Mouse (Mus musculus) brain, embryonic 18.5 days (tissue): ENCODE results near the gene Dynlt1c.
A peak's percentile ranks its signal among the peaks of the same experiment; 100 is the strongest.
"Not testable (repeated sequence)": the region's sequence is repeated elsewhere in the genome, so short reads cannot be mapped to it uniquely, and the experiment has no call there.

Experiments
- DNase-seq: peaks from one replicate; pipeline ENCODE4 v3.0.0-alpha.2; 2012; ENCODE audit warnings: low read depth, low spot score

The Dynlt1c gene

DNA sequence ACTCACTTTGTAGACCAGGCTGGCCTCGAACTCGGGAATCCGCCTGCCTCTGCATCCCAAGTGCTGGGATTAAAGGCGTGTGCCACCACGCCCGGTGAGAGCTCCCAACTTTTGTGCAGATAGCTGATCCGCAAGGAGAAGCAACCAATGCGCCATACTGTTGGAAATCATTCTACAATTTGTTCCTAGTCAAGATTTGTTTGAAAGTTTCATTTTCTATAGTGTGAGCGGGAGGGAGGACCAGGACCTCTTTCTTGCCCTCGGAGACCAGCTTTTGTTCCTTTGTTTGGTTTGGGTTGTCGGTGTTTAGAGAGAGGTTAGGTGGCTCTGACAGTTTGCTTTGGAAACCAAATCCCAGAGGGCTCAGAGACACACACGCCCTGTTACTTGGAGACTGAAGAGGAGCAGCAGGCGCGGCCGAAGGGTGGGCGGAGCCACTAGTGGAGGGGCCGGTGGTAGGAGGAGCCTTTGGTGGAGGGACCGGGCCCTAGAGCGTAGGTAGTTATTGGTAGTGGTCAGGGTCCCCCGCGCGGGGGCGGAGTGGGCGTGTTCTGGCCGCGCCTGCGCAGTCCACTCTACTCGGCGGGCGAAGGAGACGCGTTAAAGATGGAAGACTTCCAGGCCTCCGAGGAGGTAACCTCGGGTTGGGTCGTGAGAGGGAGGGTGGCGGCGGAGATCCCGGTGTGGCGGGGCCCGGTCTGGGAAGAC is at the start of gene Dynlt1c:
Dynlt1c (plus strand) TSS at position 468 of the 708 bp plus-strand sequence.
- DNase-seq: peak; percentile 49

DNA sequence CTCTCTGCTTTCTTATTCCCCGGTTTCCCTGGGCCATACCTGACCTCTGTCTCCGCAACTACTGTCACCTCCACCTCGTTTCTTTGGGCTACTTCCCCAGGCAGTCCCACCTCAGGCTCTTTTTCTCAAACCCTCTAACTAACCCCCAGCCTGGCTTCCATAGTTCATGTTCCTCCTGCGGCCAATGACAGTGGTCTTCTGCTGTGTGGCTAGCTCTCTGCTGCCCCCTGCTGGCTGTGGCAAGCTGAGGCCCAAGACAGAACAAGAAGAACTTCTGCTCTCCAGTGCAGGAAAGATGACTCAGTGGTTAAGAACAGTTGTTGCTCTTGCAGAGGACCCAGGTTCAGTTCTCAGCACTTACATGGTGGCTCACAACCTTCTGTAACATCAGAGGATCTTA is 47.7 kb upstream of the Dynlt1c start:
- DNase-seq: not testable (repeated sequence)

DNA sequence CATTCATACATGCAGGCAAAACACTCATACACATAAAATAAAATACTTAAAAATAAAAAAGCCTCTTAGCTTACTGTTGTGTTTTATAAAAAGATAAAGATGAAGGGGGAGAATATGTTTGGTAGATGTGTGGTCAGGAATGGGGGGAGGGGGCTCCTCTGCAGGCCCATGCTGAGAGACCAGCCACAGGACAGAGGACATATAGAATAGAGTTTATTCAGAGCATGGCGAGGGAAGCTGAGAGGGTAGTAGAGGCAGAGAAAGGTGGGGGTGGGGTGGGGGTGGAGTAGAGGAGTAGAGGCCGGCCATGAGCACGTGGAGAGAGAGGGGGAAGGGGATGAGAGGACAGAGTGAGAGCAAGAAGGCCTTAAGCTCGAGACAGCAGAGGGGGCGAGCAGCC is 47.2 kb upstream of the Dynlt1c start:
- DNase-seq: not testable (repeated sequence)

DNA sequence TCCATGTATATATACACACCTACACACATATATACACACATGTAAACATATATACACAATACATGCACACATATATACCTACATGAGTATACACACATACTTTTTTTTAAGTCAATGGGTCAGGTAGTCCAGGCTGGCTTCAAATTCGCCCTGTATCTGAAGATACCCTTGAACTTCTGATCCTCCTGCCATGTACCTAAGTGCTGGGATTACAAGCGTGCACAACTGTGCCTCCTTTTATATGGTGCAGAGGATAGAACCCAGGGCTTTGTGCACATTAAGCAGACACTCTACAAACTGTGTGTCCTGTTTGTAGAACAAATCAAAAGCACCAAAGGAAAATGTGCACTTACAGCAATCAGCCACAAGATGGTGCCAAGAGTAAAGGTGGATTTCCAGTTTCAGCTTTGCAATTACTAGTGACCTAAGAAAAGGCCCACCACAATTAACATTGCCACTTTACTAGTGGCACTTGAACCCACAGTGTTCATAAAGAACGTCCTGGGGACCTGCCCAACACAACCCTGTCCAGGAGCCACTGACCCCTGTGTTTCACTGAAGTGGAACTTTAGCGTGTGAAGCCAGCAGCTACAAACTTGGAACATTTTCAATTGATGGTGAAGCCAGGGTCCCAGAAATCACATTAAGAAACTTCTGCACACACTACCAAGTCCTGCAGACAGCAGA is 41.9 kb upstream of the Dynlt1c start:
- DNase-seq: not testable (repeated sequence)

DNA sequence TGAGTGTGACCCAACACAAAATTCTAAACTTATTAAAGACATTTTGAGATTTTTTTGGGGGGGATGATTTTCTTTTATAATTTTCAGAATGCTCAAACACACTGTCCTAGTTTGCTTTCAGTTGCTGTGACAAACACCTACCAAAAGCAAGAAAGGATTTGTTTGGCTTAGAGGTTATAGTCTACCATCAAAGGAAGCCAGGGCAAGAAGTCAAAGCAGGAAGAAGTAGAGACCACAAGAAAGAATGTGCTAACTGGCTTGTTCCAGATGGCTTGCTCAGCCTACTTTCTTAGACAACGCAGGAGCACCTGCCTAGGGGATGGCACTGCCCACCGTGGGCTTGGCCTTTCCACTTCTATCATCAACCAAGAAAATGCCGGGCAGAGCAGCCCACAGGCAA is 36.6 kb upstream of the Dynlt1c start:
- not testable (repeated sequence) for DNase-seq

DNA sequence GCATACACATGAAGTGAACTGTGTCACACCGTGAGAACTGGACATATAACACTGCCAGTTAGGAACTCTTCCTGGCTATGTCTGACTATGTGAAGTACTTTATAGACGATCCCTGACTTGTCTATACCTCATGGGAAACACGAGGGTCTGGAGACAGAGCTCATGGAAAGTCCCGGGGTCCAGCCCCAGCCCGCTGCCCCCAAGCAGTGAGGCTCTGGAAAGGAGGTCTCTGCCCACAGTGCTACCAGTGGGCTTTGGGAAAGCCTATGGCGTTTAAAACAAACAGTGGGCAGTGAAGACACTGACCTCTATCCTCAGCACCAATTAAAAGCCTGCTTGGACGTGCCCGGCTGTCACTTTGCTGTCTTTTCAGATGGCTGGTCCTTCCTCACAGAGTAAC is 33.6 kb upstream of the Dynlt1c start:
- not testable (repeated sequence) for DNase-seq

DNA sequence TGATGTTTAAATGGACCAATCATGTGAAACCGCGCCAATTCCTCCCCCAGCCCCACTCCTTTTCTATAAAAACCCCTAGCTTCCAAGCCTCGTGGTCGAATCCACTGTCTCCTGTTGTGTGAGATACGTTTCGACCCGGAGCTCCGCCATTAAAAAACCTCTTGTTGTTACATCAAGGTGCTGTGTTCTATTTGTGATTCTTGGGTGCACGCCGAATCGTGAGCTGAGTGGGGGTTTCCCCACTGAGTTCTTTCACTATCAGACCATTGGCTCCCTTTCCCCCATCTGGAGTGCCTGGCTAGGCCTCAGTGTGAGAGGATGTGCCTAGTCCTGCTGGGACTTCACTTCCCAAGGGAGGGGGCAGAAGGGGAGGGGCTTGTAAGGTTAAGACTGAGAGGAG is 30.2 kb upstream of the Dynlt1c start:
- DNase-seq: not testable (repeated sequence)

DNA sequence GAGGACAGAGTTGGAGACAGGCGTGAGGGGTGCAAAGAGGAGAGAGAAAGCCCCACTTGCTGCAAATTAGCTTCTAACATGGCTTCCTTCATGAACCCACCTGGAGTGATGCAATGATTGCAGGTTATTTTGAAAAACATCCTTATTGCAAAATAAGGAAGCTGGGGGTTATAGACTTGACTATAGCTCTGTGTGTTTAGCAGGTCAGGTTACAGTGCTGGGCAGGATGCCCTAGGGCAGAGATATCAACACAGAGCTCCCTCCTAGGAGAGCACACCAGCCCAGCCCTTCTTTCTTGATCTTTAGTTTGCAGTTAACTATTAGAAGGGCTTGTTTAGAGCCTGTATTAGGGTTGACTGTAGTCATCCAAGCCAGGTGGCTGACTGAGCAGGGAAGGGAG is 29.3 kb upstream of the Dynlt1c start:
- not testable (repeated sequence) for DNase-seq

DNA sequence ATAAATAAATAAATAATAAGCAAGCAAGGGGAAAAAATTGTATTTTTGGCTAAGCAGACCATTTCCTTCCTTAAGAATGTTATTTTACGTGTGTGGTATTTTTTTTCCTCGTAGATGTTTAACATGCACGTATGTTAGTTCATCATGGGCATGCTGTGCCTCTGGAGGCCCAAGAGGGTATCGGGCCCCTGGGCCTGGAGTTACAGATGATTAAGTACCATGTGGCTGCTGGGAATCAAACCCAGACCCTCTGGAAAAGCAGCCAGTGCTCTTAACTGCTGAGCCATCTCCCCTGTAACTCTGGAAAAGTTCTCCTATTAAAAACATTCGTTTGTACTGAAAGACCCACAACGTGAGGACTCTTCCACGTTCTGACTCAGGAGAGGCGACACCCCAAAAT is 26.1 kb upstream of the Dynlt1c start:
- not testable (repeated sequence) for DNase-seq

DNA sequence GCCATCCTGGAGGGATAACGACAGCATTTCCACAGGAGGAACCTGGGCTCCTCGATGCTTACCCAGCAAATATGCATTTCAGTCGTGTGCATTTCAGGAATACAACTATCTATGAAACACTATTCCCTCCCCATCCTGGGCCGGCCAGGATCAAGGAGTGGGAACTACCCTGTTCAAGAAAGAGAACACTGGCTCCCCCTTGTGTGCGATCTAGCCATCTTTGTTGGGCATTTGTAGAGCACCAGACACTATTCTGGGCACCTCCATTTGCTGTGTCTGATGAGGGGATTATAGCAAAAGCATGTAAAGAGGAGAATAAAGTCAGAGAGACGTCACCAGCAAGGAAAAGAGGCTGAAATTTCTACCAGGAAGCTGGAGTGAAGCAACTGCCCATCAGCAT is 12.8 kb upstream of the Dynlt1c start:
- not testable (repeated sequence) for DNase-seq

DNA sequence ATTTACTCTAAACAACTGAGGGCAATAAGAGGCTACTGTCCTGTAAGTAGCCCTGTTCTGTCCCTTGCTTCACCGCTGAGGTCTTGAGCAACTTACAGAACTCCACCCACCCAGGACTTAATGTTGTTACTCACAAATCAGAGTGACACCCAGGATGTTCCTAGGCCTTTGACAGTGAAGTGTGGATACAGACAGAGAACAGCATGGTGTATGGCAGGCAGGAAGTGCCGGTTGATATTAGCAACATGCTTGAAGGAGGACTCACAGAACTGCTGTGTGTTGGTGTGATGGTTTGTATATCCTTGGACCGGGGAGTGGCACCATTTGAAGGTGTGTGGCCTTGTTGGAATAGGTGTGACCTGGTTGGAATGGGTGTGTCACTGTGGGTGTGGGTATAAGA is 9.4 kb upstream of the Dynlt1c start:
- not testable (repeated sequence) for DNase-seq

DNA sequence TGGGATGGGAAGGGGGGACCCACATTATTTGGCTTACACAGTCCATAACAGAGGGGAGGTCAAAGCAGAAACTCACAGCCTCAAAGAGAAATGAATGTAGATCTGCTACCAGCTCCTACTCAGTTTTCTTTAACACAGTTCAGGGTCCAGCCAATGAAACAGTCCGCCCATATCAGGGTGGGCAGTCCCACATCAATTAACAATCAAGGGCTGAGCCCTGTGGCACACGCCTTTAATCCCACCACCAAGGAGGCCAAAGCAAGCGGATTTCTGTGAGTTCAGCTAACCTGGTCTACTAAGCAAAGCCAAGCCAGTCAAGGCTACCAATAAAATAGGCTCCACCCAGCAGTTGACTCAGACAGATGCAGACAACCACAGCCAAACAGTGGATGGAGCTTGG is 7.6 kb upstream of the Dynlt1c start:
- not testable (repeated sequence) for DNase-seq

DNA sequence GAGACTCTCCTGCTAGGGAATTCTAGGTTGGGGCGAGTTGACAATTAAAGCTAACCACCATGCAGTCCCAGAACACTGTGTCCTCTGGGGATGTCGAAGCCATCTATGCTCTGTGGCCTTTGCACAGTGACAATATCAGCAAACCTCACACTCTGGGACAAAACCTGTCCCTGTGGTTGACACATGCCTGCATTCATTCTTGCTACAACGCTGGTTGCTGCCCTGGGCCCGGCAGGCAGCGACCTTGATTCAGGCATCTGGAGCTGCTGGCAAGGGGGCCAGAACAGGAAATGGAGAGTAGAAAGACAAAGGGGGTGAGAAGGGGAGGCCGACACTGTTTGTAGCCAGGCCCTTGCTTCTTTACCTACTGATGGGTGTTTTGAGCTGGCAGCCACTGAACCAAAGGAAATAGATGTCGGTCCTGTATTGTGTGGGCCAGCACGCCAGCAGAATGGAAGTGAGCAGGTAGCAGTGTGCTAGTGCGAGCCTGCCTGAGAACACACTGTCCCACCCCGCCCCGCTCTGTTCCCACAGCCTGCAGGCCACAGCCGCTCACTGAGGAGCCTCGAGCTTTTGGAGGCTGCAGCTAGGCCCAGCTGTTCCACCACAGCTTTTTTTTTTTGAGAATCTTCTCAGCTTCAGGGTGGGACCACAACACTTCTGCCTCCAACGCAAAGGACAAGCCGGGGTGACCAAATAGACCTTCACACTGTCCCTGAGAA is 5.5 kb upstream of the Dynlt1c start:
- DNase-seq: not testable (repeated sequence)

DNA sequence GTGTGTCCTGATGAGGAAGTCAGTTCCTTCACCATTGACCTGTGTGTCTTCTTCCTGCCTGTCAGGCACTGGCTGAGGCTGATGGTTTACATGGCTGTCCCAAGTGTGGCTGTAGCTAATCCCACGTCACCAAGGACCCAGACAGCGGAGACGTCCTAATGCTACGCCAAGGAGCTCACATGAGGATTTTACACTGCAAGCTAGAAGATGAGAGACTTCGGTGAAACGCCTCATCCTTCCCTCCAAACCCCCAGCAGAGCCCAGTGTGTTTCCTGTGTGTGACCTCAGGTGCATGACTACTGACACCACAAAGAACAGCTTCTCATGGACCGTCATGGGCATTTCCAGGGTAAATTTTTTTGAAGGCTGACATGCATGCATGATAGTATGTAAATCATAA is 3.1 kb upstream of the Dynlt1c start:
- DNase-seq: not testable (repeated sequence)

DNA sequence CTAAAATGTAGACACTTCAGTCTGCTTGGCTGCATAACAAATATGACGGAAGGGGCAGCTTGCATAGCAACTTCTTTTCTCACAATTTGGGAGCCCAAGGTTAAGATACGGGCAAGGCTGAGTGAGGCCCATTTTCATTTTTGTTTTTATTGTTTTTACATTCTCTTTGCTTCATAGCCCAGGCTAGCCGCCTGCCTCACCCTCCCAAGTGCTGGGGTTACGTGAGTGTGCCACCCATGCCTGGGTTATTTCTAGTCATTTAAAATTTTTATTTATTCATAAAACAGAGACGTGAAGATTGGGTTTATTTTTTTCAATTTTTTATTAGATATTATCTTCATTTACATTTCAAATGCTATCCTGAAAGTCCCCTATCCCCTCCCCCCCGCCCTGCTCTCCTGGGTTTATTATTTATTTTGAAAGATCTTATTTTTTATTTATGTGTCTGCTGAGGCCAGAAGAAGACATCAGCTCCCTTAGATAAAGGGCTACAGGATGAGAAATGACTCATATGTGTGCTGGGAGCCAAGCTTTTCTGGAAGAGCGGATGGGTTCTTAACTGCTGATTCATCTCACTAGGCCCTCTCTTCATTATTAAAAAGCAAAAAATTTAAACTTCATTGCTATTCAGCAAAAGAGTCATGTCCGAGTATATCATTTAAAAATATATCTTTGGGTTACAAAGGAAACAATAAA is 1.1 kb upstream of the Dynlt1c start:
- DNase-seq: not testable (repeated sequence)

DNA sequence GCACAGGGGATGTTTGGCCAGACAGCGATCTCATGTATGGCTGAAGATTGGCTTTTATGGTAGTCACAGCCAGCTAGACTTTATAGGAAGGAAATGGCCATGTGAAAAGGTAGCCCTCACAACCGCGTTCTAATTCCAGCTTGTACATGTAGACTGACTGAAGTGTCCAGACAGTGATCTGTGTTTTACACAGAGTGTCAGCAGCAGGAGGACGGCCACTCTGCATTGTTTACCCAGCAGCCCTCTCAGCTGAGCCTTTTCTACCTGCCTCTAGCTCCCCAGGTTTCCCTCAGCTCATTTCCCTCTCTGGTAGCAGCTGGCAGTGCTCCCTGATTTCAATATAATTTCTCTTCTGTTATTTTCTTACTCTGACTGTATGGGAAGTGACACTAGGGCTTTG is 734 bp downstream of the Dynlt1c start:
- not testable (repeated sequence) for DNase-seq

DNA sequence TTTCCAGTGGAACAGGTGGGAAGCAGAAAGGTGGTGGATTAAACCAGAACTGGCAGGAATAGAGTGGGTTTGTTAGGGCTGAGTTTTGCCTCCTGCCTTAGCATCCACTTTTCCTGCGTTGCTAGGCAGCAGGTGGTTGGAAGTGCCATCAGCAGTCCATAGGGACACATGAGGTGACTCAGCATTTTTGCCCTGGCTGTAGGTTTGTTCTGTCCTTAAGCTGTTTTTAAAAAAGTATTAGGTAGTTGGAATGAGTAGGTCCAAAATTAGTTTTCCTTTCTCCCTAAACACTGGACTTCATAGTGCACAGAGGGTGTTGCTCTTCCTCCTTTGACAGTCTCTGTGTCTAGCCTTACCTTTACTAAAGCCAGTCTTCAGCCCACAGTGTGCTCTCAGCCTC is 3.9 kb downstream of the Dynlt1c start:
- not testable (repeated sequence) for DNase-seq

DNA sequence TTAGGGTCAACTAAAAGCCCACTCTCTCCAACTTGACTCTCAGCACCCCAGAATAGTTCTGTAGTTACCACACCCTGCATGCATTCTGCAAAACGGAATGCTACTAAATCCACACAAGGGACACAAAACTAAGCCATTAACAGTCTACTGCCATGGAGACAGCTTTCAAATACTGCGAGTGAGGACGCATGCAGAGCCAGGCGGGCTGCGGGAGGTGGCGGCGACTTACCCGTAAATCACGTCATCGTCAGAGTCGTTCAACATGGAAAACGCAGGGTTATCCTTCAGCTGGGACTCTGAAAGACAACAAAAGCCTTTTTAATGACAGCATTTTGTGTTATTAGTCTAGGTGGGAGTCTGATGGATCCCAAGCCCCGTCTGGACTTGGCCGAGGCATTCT is 12.1 kb downstream of the Dynlt1c start:
- not testable (repeated sequence) for DNase-seq

DNA sequence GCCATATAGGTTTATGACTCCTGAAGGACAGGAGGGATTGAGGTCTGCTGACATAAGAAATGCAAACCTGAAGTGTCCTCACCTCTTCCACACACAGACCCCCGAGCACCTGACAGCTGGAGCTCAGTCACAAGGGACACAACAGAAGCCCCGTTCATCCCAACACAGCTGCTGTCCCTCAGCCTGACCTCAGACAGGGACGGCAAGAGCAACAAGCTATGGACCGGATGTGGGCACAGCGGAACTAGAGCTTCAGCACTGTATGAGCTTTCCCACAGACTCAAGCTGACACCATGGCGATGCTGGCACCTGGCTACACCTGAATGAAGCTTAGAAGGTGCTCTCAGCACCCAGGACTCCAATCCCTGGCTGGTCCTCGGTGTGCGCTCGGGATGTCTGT is 12.8 kb downstream of the Dynlt1c start:
- not testable (repeated sequence) for DNase-seq

DNA sequence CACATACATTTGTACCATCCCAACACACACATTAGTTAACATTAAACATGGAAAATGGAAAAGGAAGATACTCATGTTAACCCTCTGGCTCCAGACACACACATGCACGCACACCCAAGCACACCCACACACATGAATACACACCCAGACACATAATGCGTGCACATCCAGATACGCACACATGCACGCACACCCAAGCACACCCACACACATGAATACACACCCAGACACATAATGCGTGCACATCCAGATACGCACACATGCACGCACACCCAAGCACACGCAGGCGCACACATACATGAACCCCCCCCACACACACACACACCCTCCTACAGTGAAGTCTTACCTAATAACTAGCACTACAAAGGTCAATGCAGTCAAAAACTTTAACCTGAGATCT is 15.3 kb downstream of the Dynlt1c start:
- DNase-seq: not testable (repeated sequence)

DNA sequence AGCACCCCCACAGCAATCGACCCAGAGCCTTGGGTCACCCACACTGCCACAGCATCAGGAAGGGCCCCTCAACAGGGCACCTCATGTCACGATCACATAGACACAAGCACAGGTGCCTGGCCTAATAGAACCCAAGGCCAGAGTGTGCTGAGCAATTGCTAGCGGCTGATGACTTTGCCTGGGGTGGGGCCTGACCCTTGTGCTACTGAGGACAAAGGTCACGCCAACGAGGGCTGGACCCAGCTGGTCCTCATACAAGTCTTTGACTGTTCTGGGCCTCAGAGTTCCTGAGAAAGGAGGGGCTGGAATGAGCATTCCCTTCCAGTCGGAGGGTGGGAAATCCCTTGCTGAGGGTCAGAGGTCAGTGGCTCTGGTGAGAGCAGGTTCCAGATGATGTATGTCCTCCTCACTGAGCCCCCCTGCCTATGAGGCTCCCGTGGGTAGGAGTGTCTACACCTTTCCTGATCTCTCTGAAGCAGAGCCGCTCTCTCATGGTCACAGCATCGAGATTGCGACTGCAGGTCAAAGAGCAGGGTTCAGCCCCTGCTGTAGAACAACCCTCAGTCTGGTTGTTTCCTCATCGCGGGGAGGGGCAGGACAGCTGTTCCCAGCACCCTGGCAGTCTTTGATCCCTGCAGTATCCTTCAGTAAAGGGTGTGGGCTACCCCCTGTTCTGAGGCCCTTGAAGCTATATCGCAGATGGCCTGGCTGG is 16.4 kb downstream of the Dynlt1c start:
- DNase-seq: not testable (repeated sequence)
